Mouse (Mus musculus) heart, postnatal 0 days (tissue): ENCODE measurements around the gene Gm9922. TPM values are rescaled to one million over a fixed set of nuclear protein-coding genes. Genes with fewer than 3 reads are reported as not detected.

Experiments used
- ATAC-seq: fragments of 200-750 bp; cut with Nextera tagmentation; 2 replicates; pipeline ENCODE4 v1.8.0; 2017; ENCODE audit warnings: low read depth, moderate number of reproducible peaks, moderate library complexity; ENCODE audit not compliant: insufficient read depth
- DNase-seq: peaks from one replicate; pipeline ENCODE4 v3.0.0-alpha.2; 2016; ENCODE audit warnings: low spot score
- H3K27ac ChIP-seq: fragments of 300-500 bp; sonication (generic); 2 replicates; pipeline ENCODE4 v1.5.1; 2014; ENCODE audit warnings: low read depth, mild to moderate bottlenecking
- H3K27me3 ChIP-seq: fragments of 300-500 bp; sonication (generic); 2 replicates; pipeline ENCODE4 v1.6.1; 2014; ENCODE audit warnings: low read length, mixed read lengths; ENCODE audit not compliant: control insufficient read depth, insufficient read depth
- H3K36me3 ChIP-seq: fragments of 300-500 bp; sonication (generic); replicated peaks from 2 replicates; pipeline ENCODE4 v1.6.1; 2014; ENCODE audit warnings: low read length, mixed read lengths; ENCODE audit not compliant: control insufficient read depth, insufficient read depth
- H3K4me1 ChIP-seq: fragments of 300-500 bp; sonication (generic); 2 replicates; pipeline ENCODE4 v1.6.1; 2014; ENCODE audit warnings: antibody characterized with exemption; ENCODE audit not compliant: control insufficient read depth, insufficient read depth
- H3K4me2 ChIP-seq: fragments of 300-500 bp; sonication (generic); 2 replicates; pipeline ENCODE4 v1.6.1; 2014; ENCODE audit warnings: low read depth, mild to moderate bottlenecking, low read length, moderate library complexity
- H3K4me3 ChIP-seq: fragments of 300-500 bp; sonication (generic); 2 replicates; pipeline ENCODE4 v1.5.1; 2014; ENCODE audit warnings: low read depth, low read length
- H3K9ac ChIP-seq: fragments of 300-500 bp; sonication (generic); replicated peaks from 2 replicates; pipeline ENCODE4 v1.6.1; 2014; ENCODE audit warnings: low read depth, low read length, mixed read lengths
- H3K9me3 ChIP-seq: fragments of 300-500 bp; sonication (generic); replicated peaks from 2 replicates; pipeline ENCODE4 v1.6.1; 2016; ENCODE audit warnings: low read length; ENCODE audit not compliant: control insufficient read depth
- CTCF ChIP-seq: IDR thresholded peaks from 2 replicates; pipeline ENCODE4 v1.5.1; 2016; ENCODE audit warnings: antibody characterized with exemption, control low read depth, low read depth
- EP300 ChIP-seq: IDR thresholded peaks from 2 replicates; pipeline ENCODE4 v1.6.1; 2016; ENCODE audit warnings: antibody characterized with exemption, low read depth
- whole genome bisulfite sequencing: fragments of 180-500 bp; shearing (Covaris S2); extraction: QIAGEN DNeasy Blood & Tissue Kit; methylation state at CpG from one replicate; pipeline ENCODE4 v1.1.7; 2014; 5-methylcytosine and 5-hydroxymethylcytosine counted together
- polyA plus RNA-seq: library from polyadenylated mRNA; unstranded; fragments of >200 nt; fragmentation: Nextera tagmentation; extraction: Ambion mirVana; gene quantifications from 2 replicates; pipeline ENCODE4 v1.2.1, GENCODE M21; 2015
- total RNA-seq: library from RNA; depleted of rRNA; stranded (reverse); fragments of >200 nt; gene quantifications from 2 replicates; pipeline ENCODE4 v1.2.3, GENCODE M21; 2014; ENCODE audit warnings: low replicate concordance

Gene Gm9922
- total and polyA plus RNA-seq, 2 experiments from 2014 or later = 7.0 to 10.5 TPM

GRCm38 (mm10) chr14:101748436-101748835 lies 18.8 kb upstream of the Gm9922 start:
- no peak overlapping the region for H3K27ac ChIP-seq
- ATAC-seq = no peak
- no peaks in the 10 kb centered on the region for H3K27me3 ChIP-seq
- H3K4me2 ChIP-seq = no peak overlapping the region
- TF ChIP-seq CTCF = no peak
- TF ChIP-seq EP300 = no peak
- H3K9ac ChIP-seq = no peak overlapping the region
- no peaks in the 10 kb centered on the region for H3K36me3 ChIP-seq
- H3K4me1 ChIP-seq = no peaks in the 10 kb centered on the region
- no peaks in the 10 kb centered on the region for H3K9me3 ChIP-seq
- no peak for DNase-seq
- WGBS = 80% methylated on average over 7 of the region's 7 CpGs
- H3K4me3 ChIP-seq = no peak overlapping the region

DNA sequence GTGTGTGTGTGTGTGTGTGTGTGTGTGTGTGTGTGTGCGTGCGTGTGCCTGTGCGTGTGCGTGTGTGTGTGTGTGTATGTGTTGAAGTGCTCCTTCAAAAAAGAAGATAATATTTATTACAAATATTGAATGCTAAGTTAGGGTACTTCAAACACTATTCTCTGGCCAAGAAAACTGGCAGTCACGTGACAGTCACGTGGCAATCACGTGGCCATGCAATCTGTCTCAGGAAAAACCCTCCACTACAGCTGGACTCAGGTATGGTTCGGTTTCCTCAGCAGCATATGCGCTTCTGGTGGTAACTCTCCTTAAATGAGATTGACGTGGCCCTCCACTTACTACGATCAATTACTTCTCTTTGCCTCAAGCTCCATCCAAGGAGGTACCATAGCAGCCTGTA lies 18.2 kb upstream of the Gm9922 start:
- Histone ChIP-seq H3K4me1 (no peaks in the 10 kb centered on the region), H3K4me3 (no peak overlapping the region), H3K4me2 (no peak overlapping the region), H3K36me3 (no peaks in the 10 kb centered on the region), H3K9ac (no peak overlapping the region), H3K27me3 (no peaks in the 10 kb centered on the region), H3K27ac (no peak overlapping the region), H3K9me3 (no peaks in the 10 kb centered on the region)
- 90% methylated on average over 11 of the region's 11 CpGs for WGBS
- no peak for ATAC-seq
- DNase-seq = no peak
- TF ChIP-seq EP300 = no peak
- TF ChIP-seq CTCF = no peak

GRCm38 (mm10) chr14:101746635-101747034 lies 17.0 kb upstream of the Gm9922 start:
- H3K4me3 ChIP-seq = no peak overlapping the region
- no peak overlapping the region for H3K9ac ChIP-seq
- 79% methylated on average over 3 of the region's 3 CpGs for WGBS
- H3K9me3 ChIP-seq = no peaks in the 10 kb centered on the region
- H3K4me2 ChIP-seq = no peak overlapping the region
- no peaks in the 10 kb centered on the region for H3K27me3 ChIP-seq
- H3K4me1 ChIP-seq = no peaks in the 10 kb centered on the region
- no peak overlapping the region for H3K27ac ChIP-seq
- ATAC-seq (no peak), DNase-seq (no peak)
- H3K36me3 ChIP-seq = no peaks in the 10 kb centered on the region
- TF ChIP-seq EP300 (no peak), CTCF (no peak)

DNA sequence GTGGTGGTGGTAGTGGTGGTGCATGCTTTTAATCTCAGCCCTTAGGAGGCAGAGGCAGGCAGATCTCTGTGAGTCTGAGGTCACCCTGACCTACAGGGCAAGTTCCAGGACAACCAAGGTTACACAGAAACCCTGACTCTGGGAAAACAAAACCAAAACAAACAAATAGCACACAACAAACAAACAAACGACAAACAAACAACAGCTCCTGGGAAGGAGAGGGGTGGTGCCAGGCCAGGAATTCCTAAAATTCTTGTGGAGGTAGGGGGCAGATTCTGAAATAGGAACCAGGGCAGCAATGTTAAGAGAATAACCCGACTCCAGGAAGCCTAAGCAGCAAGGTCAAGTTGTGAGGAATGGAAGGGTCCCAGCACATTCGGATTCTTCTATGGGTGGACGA lies 7.9 kb upstream of the Gm9922 start:
- ATAC-seq (no peak), DNase-seq (no peak)
- TF ChIP-seq EP300 (no peak), CTCF (no peak)
- WGBS = 84% methylated on average over 4 of the region's 4 CpGs
- Histone ChIP-seq H3K4me1 (no peaks in the 10 kb centered on the region; the same call in 1 of the 2 replicates), H3K4me2 (no peak overlapping the region), H3K27me3 (no peaks in the 10 kb centered on the region), H3K9ac (no peak overlapping the region), H3K9me3 (0 out of 2 replicates have a peak, but pooled peaks cover 3% of the 10 kb centered on the region), H3K36me3 (no peaks in the 10 kb centered on the region), H3K27ac (no peak overlapping the region), H3K4me3 (no peak overlapping the region)

DNA sequence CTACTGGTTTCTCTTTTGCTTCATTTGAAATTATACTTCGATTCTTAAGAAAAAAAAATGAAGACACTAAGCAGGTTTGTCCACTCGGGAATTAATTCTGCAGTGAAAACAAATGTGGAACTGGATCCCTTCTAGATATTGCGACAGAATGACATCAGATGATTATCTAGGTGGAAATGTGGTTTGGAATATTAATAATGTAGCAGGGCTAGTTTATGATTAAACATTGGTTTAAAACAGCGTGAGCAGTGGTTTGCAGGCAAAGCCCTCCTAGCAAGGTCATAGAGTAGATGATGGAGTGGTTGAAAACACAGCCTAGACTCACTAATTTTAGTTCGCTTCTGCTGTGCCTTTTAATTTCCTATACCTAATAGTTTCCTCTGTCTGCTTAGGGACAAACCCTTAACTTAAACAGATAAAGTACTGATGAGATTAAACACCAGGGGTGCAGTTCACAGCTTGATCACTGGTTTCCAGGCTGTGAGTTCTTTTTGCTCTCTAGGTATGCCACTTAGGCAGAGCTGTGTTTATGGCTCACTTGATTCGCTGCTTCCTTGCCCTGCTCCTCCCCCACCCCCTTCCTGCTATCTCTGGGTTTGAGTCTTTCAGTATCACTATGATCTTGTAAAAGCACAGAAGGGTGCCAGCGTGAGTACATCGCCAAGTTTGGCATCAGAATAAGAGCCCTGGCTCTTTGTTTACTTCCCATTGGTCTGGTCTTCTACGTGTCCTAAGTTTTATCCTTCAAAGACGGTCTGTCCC lies 4.1 kb upstream of the Gm9922 start:
- Histone ChIP-seq H3K4me3 (no peak overlapping the region), H3K36me3 (no peaks in the 10 kb centered on the region), H3K27me3 (no peaks in the 10 kb centered on the region), H3K4me1 (peaks cover 3% of the 10 kb centered on the region; the same call in 1 of the 2 replicates), H3K27ac (no peak overlapping the region), H3K9ac (no peak overlapping the region), H3K4me2 (no peak overlapping the region), H3K9me3 (0 out of 2 replicates have a peak, but pooled peaks cover 3% of the 10 kb centered on the region)
- TF ChIP-seq EP300 = no peak
- TF ChIP-seq CTCF = no peak
- no peak for DNase-seq
- 29% methylated on average over 10 of the region's 10 CpGs for WGBS
- no peak for ATAC-seq
